Comparison of ENCODE assay signal across 8 mouse cellular contexts in genomic region chr10:68445876-68446796, GRCm38 (mm10).
A peak's percentile ranks its signal among the peaks of the same experiment; 100 is the strongest.
DNase-seq lines count a peak whose midpoint lies in the region; ATAC-seq and TF ChIP-seq lines count a peak whose summit lies in the region.

No protein-coding gene starts in this region.

- intact Hi-C loops in left cerebral cortex, postnatal 10 days (cut with DNase I) = no loop called here

- peak overlapping the region; percentile 91 for H3K9ac ChIP-seq in CH12.LX (ENCODE audit: insufficient read depth, low read depth)
- H3K9ac ChIP-seq in embryonic facial prominence, embryonic 12.5 days = no peak overlapping the region
- H3K9ac ChIP-seq in lung, postnatal 0 days (replicated peaks; ENCODE audit: low read depth) = no peak overlapping the region

- H3K4me2 ChIP-seq in CH12.LX (ENCODE audit: insufficient read depth, low read depth, poor library complexity, severe bottlenecking) = peak overlapping the region; percentile 82
- no peak overlapping the region for H3K4me2 ChIP-seq in embryonic facial prominence, embryonic 12.5 days (replicated peaks)
- peak overlapping the region; percentile 25; the same call in 1 of the 2 replicates for H3K4me2 ChIP-seq in lung, postnatal 0 days (replicated peaks; ENCODE audit: low read depth, low read length)

- H3K4me1 ChIP-seq in CH12.LX (ENCODE audit: control insufficient read depth in 1 of 2, insufficient read depth in 2 of 2) = peaks cover 8 to 48% of the 10 kb centered on the region in 2 experiments
- H3K4me1 ChIP-seq in embryonic facial prominence, embryonic 12.5 days = peaks cover 25% of the 10 kb centered on the region
- H3K4me1 ChIP-seq in lung, postnatal 0 days (ENCODE audit: insufficient read depth, low read depth, low read length) = peaks cover 9% of the 10 kb centered on the region; the same call in 1 of the 2 replicates

- no peaks in the 10 kb centered on the region for H3K79me2 ChIP-seq in CH12.LX (replicated peaks; ENCODE audit: control insufficient read depth, extremely low read depth, insufficient read depth, poor library complexity, severe bottlenecking)

- DNase-seq in CH12.LX (ENCODE audit: extremely low read depth) = no peak
- peak; percentile 6 to 31 for DNase-seq in kidney, adult 8-10 months
- DNase-seq in lung, postnatal 0 days (ENCODE audit: low spot score) = peak; percentile 76
- no peak for DNase-seq in frontal cortex, postnatal 36 days (ENCODE audit: low spot score in 2 of 2)
- DNase-seq in cerebellum, adult 11 months = no peak
- no peak for DNase-seq in urinary bladder, postnatal 25 days (ENCODE audit: low spot score)
- no peak for DNase-seq in left cerebral cortex, postnatal 10 days (ENCODE audit: extremely low spot score in 1 of 2, low spot score in 2 of 2)

- no peaks in the 10 kb centered on the region for H3K27me3 ChIP-seq in CH12.LX (replicated peaks)
- H3K27me3 ChIP-seq in embryonic facial prominence, embryonic 12.5 days = no peaks in the 10 kb centered on the region
- no peaks in the 10 kb centered on the region for H3K27me3 ChIP-seq in lung, postnatal 0 days (replicated peaks; ENCODE audit: insufficient read depth, low read length)

- ATAC-seq in embryonic facial prominence, embryonic 12.5 days (ENCODE audit: insufficient number of reproducible peaks, insufficient read depth, low FRiP score, low TSS enrichment) = no peak
- ATAC-seq in lung, postnatal 0 days = peak; percentile 52

- peak in 1 of 2 experiments; percentile 44; a peak in 1 of 4 replicates for TF ChIP-seq CTCF in CH12.LX (conservative IDR thresholded peaks at IDR 0.05 in 1 of 2, IDR thresholded peaks at IDR 0.05 in 1 of 2; ENCODE audit: low read depth in 2 of 2, low read length in 2 of 2)
- TF ChIP-seq CTCF in lung, postnatal 0 days (IDR thresholded peaks at IDR 0.05) = peak; percentile 46

- in situ Hi-C loops in CH12.LX (cut with MboI; ENCODE audit: low pct_ligation_motif_present, low pct_unique_long_range_greater_than_20kb, low sequenced_read_pairs) = no loop called here

- H3K4me3 ChIP-seq in CH12.LX (replicated peaks in 1 of 3; ENCODE audit: low read depth in 2 of 3, low read length in 2 of 3, poor library complexity in 1 of 3) = no peak overlapping the region
- no peak overlapping the region for H3K4me3 ChIP-seq in embryonic facial prominence, embryonic 12.5 days
- H3K4me3 ChIP-seq in lung, postnatal 0 days (ENCODE audit: low read depth, low read length) = no peak overlapping the region

- no peaks in the 10 kb centered on the region for H3K36me3 ChIP-seq in CH12.LX (replicated peaks in 1 of 2; ENCODE audit: control insufficient read depth in 1 of 2, insufficient read depth in 1 of 2, low read length in 1 of 2)
- H3K36me3 ChIP-seq in embryonic facial prominence, embryonic 12.5 days = no peaks in the 10 kb centered on the region
- no peaks in the 10 kb centered on the region for H3K36me3 ChIP-seq in lung, postnatal 0 days (ENCODE audit: insufficient read depth, low read length)

- TF ChIP-seq EP300 in CH12.LX (IDR thresholded peaks at IDR 0.05; ENCODE audit: low read length) = peak; percentile 43; the same call in 1 of the 2 replicates
- peak; percentile 35; the same call in 1 of the 2 replicates for TF ChIP-seq EP300 in lung, postnatal 0 days (IDR thresholded peaks at IDR 0.05)

- WGBS in embryonic facial prominence, embryonic 12.5 days = 40% methylated on average over 15 of the region's 15 CpGs
- 11% methylated on average over 15 of the region's 15 CpGs for WGBS in lung, postnatal 0 days

- peak; percentile 16; the same call in 1 of the 2 replicates for TF ChIP-seq POLR2A in CH12.LX (IDR thresholded peaks at IDR 0.05; ENCODE audit: low read depth, low read length)

- peak overlapping the region; percentile 94 for H3K27ac ChIP-seq in CH12.LX (ENCODE audit: insufficient read depth, low read depth)
- H3K27ac ChIP-seq in embryonic facial prominence, embryonic 12.5 days = peak overlapping the region; percentile 64
- H3K27ac ChIP-seq in lung, postnatal 0 days (ENCODE audit: low read length) = peak overlapping the region; percentile 77

- dilution Hi-C loops in CH12.LX (cut with MboI; ENCODE audit: extremely low pct_ligation_motif_present, extremely low pct_unique_long_range_greater_than_20kb, low sequenced_read_pairs) = no loop called here

- H3K9me3 ChIP-seq in CH12.LX (replicated peaks; ENCODE audit: low read length) = no peaks in the 10 kb centered on the region
- no peaks in the 10 kb centered on the region for H3K9me3 ChIP-seq in embryonic facial prominence, embryonic 12.5 days
- H3K9me3 ChIP-seq in lung, postnatal 0 days (ENCODE audit: low read length) = no peaks in the 10 kb centered on the region

- TF ChIP-seq RAD21 in CH12.LX (IDR thresholded peaks at IDR 0.05; ENCODE audit: low read depth, low read length) = peak; percentile 6

TF ChIP-seq in CH12.LX, 34 proteins besides CTCF, POLR2A, EP300 and RAD21:
- TF ChIP-seq ETS1 (conservative IDR thresholded peaks at IDR 0.05; ENCODE audit: low read depth, low read length) = no peak
- peak; percentile 42 for TF ChIP-seq ELF1 (IDR thresholded peaks at IDR 0.05; ENCODE audit: low read depth, low read length)
- 0 out of 2 replicates have a peak, but pooled peaks have one; percentile 35 for TF ChIP-seq TBP (conservative IDR thresholded peaks at IDR 0.05; ENCODE audit: low read depth, low read length)
- no peak for TF ChIP-seq IRF4 (IDR thresholded peaks at IDR 0.05; ENCODE audit: low read depth, low read length)
- TF ChIP-seq SIN3A (IDR thresholded peaks at IDR 0.05; ENCODE audit: low read length) = peak; percentile 26; the same call in 1 of the 2 replicates
- TF ChIP-seq ZNF384 (IDR thresholded peaks at IDR 0.05; ENCODE audit: low read depth, low read length) = 0 out of 2 replicates have a peak, but pooled peaks have one; percentile 20
TF ChIP-seq in CH12.LX: peak in this region for 4.

Comparison
In these comparisons a context has a peak if more than half of its experiments do, and no peak if none do; other contexts are left out.
1. DNase-seq: peak in kidney, adult 8-10 months (2 of 2) and lung, postnatal 0 days (single experiment); none in CH12.LX (single experiment), frontal cortex, postnatal 36 days (0 of 2), cerebellum, adult 11 months (single experiment), urinary bladder, postnatal 25 days (single experiment) and left cerebral cortex, postnatal 10 days (0 of 2).
2. Peak in every context shown above with its lines, with median percentiles within 50 percentile points of each other: H3K27ac ChIP-seq.